ENCODE assay signal across 9 mouse cellular contexts in the genomic region with DNA sequence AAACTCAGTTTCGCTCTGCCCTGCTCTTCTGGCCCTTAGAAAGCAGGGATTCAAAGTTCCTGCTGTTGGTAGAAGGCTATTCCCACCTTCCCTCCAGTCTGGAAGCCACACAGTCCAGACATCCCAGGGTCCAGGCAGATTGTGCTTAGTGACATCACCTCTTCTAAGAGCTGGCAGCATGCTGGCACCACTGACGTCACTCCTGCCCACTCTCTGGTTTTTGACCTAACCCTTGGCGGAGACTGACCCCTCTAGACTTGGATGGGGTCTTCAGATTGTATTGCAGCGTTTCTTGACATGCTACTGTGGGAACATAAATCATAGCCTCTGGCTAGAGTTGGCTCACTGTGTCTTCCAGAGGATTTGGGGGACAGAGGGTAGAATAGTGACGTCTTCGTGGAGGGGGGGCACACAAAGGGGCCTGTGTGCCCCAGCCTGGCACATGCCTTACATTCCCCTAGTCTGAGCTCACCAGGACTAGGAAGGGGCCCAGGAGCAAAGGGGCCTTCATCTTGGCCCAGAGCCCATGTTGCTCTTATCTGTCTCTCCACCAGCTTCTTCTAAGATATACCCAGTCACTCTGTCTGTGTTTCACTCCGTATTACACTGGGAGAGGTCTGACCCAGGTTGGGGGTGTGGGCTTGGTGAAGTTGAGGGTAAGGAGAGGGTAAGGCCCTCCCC. TPM values are rescaled to one million over a fixed set of nuclear protein-coding genes. Genes with fewer than 3 reads are reported as not detected.
DNase-seq lines count a peak whose midpoint lies in the region; ATAC-seq lines count a peak whose summit lies in the region.
"Had no signal": no experiment of that assay in that cellular context is flagged by ENCODE, and none has a peak within 500 bp of the region (broad histone marks: within the 10 kb centered on the region; RNA-seq: fewer than 3 reads in every experiment).

No protein-coding gene starts in this region.

- no peaks in the 10 kb centered on the region for H3K36me3 ChIP-seq in neural tube, embryonic 11.5 days (ENCODE audit: control insufficient read depth, insufficient read depth, low read length)
- peaks cover 30% of the 10 kb centered on the region; the same call in 1 of the 2 replicates for H3K36me3 ChIP-seq in embryonic facial prominence, embryonic 14.5 days (ENCODE audit: control insufficient read depth, insufficient read depth, low read length)
- H3K36me3 ChIP-seq in limb, embryonic 11.5 days (ENCODE audit: control insufficient read depth, insufficient read depth, low read length): peaks cover 2% of the 10 kb centered on the region
- no peaks in the 10 kb centered on the region for H3K36me3 ChIP-seq in stomach, embryonic 15.5 days

- peak overlapping the region; percentile 51 for H3K4me3 ChIP-seq in neural tube, embryonic 11.5 days (ENCODE audit: low read depth, low read length)
- H3K4me3 ChIP-seq in embryonic facial prominence, embryonic 14.5 days (ENCODE audit: low read depth, low read length): peak overlapping the region; percentile 68
- peak overlapping the region; percentile 45; the same call in 1 of the 2 replicates for H3K4me3 ChIP-seq in limb, embryonic 11.5 days (ENCODE audit: low read depth, low read length)
- peak overlapping the region; percentile 65 for H3K4me3 ChIP-seq in stomach, embryonic 15.5 days (replicated peaks)

- H3K4me1 ChIP-seq in neural tube, embryonic 11.5 days (ENCODE audit: control insufficient read depth, insufficient read depth, low read length): peaks cover 20% of the 10 kb centered on the region
- H3K4me1 ChIP-seq in embryonic facial prominence, embryonic 14.5 days (ENCODE audit: control insufficient read depth, insufficient read depth, low read length): peaks cover 17% of the 10 kb centered on the region; the same call in 1 of the 2 replicates
- H3K4me1 ChIP-seq in limb, embryonic 11.5 days (ENCODE audit: control insufficient read depth, insufficient read depth, low read length): peaks cover 13% of the 10 kb centered on the region
- peaks cover 20% of the 10 kb centered on the region for H3K4me1 ChIP-seq in stomach, embryonic 15.5 days

- no peak for ATAC-seq in neural tube, embryonic 11.5 days (ENCODE audit: insufficient read depth, low FRiP score, low TSS enrichment)
- peak; percentile 19; the same call in 1 of the 2 replicates for ATAC-seq in embryonic facial prominence, embryonic 14.5 days (ENCODE audit: low read depth)
- ATAC-seq in limb, embryonic 11.5 days (ENCODE audit: insufficient number of reproducible peaks, low FRiP score, low TSS enrichment, low read depth): no peak
- ATAC-seq in stomach, embryonic 15.5 days (ENCODE audit: insufficient read depth, low FRiP score, low read depth): peak; percentile 13; the same call in 1 of the 2 replicates
- ATAC-seq in granulocyte monocyte progenitor cell, adult 5-6 weeks (replicated peaks; ENCODE audit: poor library complexity, severe bottlenecking): no peak

- H3K27me3 ChIP-seq in neural tube, embryonic 11.5 days (ENCODE audit: control insufficient read depth, insufficient read depth, low read length): peaks cover 44% of the 10 kb centered on the region
- H3K27me3 ChIP-seq in embryonic facial prominence, embryonic 14.5 days (replicated peaks; ENCODE audit: control insufficient read depth, insufficient read depth, low read length): peaks cover 8% of the 10 kb centered on the region; the same call in 1 of the 2 replicates
- H3K27me3 ChIP-seq in limb, embryonic 11.5 days (ENCODE audit: control insufficient read depth, insufficient read depth, low read length): peaks cover 44% of the 10 kb centered on the region
- H3K27me3 ChIP-seq in stomach, embryonic 15.5 days (replicated peaks): no peaks in the 10 kb centered on the region

- H3K9me3 ChIP-seq in neural tube, embryonic 11.5 days (ENCODE audit: control insufficient read depth, low read length): no peaks in the 10 kb centered on the region
- no peaks in the 10 kb centered on the region for H3K9me3 ChIP-seq in embryonic facial prominence, embryonic 14.5 days (ENCODE audit: control insufficient read depth, low read length)
- H3K9me3 ChIP-seq in limb, embryonic 11.5 days (ENCODE audit: control insufficient read depth, low read length): no peaks in the 10 kb centered on the region
- no peaks in the 10 kb centered on the region for H3K9me3 ChIP-seq in stomach, embryonic 15.5 days

- 65% methylated on average over 7 of the region's 7 CpGs for WGBS in neural tube, embryonic 11.5 days
- WGBS in embryonic facial prominence, embryonic 14.5 days: 38% methylated on average over 7 of the region's 7 CpGs
- 59% methylated on average over 7 of the region's 7 CpGs for WGBS in limb, embryonic 11.5 days
- WGBS in stomach, embryonic 15.5 days: 42% methylated on average over 7 of the region's 7 CpGs

- no peak overlapping the region for H3K9ac ChIP-seq in neural tube, embryonic 11.5 days (ENCODE audit: low read length)
- H3K9ac ChIP-seq in embryonic facial prominence, embryonic 14.5 days (ENCODE audit: low read depth, low read length): peak overlapping the region; percentile 73
- no peak overlapping the region for H3K9ac ChIP-seq in limb, embryonic 11.5 days (ENCODE audit: low read length)
- H3K9ac ChIP-seq in stomach, embryonic 15.5 days: 0 out of 2 replicates have a peak overlapping the region, but pooled peaks have one; percentile 78

- no peak for DNase-seq in neural tube, embryonic 11.5 days (ENCODE audit: low spot score)
- DNase-seq in neural tube, embryonic 10.5 days (ENCODE audit: extremely low spot score, low spot score): no peak
- DNase-seq in embryonic facial prominence, embryonic 14.5 days (ENCODE audit: low spot score): peak; percentile 41
- DNase-seq in limb, embryonic 11.5 days (ENCODE audit: low spot score): no peak
- no peak for DNase-seq in right cerebral cortex, adult 18-20 months
- DNase-seq in frontal cortex, postnatal 36 days (ENCODE audit: low spot score in 2 of 2): no peak

- no peak overlapping the region for H3K27ac ChIP-seq in neural tube, embryonic 11.5 days (ENCODE audit: low read depth, low read length)
- peak overlapping the region; percentile 74 for H3K27ac ChIP-seq in embryonic facial prominence, embryonic 14.5 days (replicated peaks; ENCODE audit: low read depth, low read length)
- no peak overlapping the region for H3K27ac ChIP-seq in limb, embryonic 11.5 days (replicated peaks; ENCODE audit: low read depth, low read length)
- H3K27ac ChIP-seq in stomach, embryonic 15.5 days: peak overlapping the region; percentile 80; the same call in 1 of the 2 replicates

- H3K4me2 ChIP-seq in neural tube, embryonic 11.5 days (ENCODE audit: low read depth): peak overlapping the region; percentile 77
- H3K4me2 ChIP-seq in embryonic facial prominence, embryonic 14.5 days (ENCODE audit: low read depth, low read length): peak overlapping the region; percentile 90
- H3K4me2 ChIP-seq in limb, embryonic 11.5 days (ENCODE audit: low read depth, severe bottlenecking): peak overlapping the region; percentile 78
- peak overlapping the region; percentile 92 for H3K4me2 ChIP-seq in stomach, embryonic 15.5 days

RNA-seq across cellular contexts. Expression of gene Mcam, which starts 1.6 kb away (rescaled TPM):
- polyA plus RNA-seq in neural tube, embryonic 11.5 days (2014; fragmentation: Nextera tagmentation; extraction: Ambion mirVana): 14.3 and 15.0 TPM in 2 replicates
- 47.0 and 47.5 TPM in 2 replicates for polyA plus RNA-seq in embryonic facial prominence, embryonic 14.5 days (2014; fragmentation: Nextera tagmentation; extraction: Ambion mirVana)
- polyA plus RNA-seq in limb, embryonic 11.5 days (2014; fragmentation: Nextera tagmentation; extraction: Ambion mirVana): 12.7 and 13.4 TPM in 2 replicates
- 38.3 and 43.0 TPM in 2 replicates for polyA plus RNA-seq in stomach, embryonic 15.5 days (2015; fragmentation: Nextera tagmentation; extraction: Ambion mirVana)
- not detected in 2 replicates for total RNA-seq in granulocyte monocyte progenitor cell, adult 5-6 weeks (2014; fragmentation: Nextera tagmentation)
- 0.47 and 1.7 TPM in 2 replicates for total RNA-seq in granulocyte monocyte progenitor cell, adult 5-6 weeks (2017)
- polyA plus RNA-seq: erythroblast, embryonic 14.5 days had no signal

RNA-seq across cellular contexts. Expression of gene Rnf26, which starts 22.6 kb away (rescaled TPM):
- polyA plus RNA-seq in neural tube, embryonic 11.5 days (2014; fragmentation: Nextera tagmentation; extraction: Ambion mirVana): 62.4 and 71.1 TPM in 2 replicates
- 61.4 and 73.4 TPM in 2 replicates for polyA plus RNA-seq in embryonic facial prominence, embryonic 14.5 days (2014; fragmentation: Nextera tagmentation; extraction: Ambion mirVana)
- polyA plus RNA-seq in limb, embryonic 11.5 days (2014; fragmentation: Nextera tagmentation; extraction: Ambion mirVana): 76.6 and 77.3 TPM in 2 replicates
- polyA plus RNA-seq in stomach, embryonic 15.5 days (2015; fragmentation: Nextera tagmentation; extraction: Ambion mirVana): 59.9 and 60.8 TPM in 2 replicates
- 44.9 and 55.6 TPM in 2 replicates for total RNA-seq in granulocyte monocyte progenitor cell, adult 5-6 weeks (2014; fragmentation: Nextera tagmentation)
- 17.8 and 19.3 TPM in 2 replicates for total RNA-seq in granulocyte monocyte progenitor cell, adult 5-6 weeks (2017)

RNA-seq across cellular contexts. Expression of gene Gm49380, which starts 22.6 kb away (rescaled TPM):
- polyA plus RNA-seq in neural tube, embryonic 11.5 days (2014; fragmentation: Nextera tagmentation; extraction: Ambion mirVana): 0.20 and 0.95 TPM in 2 replicates
- 0.22 and 0.35 TPM in 2 replicates for polyA plus RNA-seq in embryonic facial prominence, embryonic 14.5 days (2014; fragmentation: Nextera tagmentation; extraction: Ambion mirVana)
- polyA plus RNA-seq in limb, embryonic 11.5 days (2014; fragmentation: Nextera tagmentation; extraction: Ambion mirVana): 0.10 TPM in 1 of 2 replicates, not detected in the other
- 0.14 and 0.18 TPM in 2 replicates for polyA plus RNA-seq in stomach, embryonic 15.5 days (2015; fragmentation: Nextera tagmentation; extraction: Ambion mirVana)
- not detected in 2 replicates for total RNA-seq in granulocyte monocyte progenitor cell, adult 5-6 weeks (2014; fragmentation: Nextera tagmentation)
- total RNA-seq in granulocyte monocyte progenitor cell, adult 5-6 weeks (2017): not detected in 2 replicates
- polyA plus RNA-seq: erythroblast, embryonic 14.5 days had no signal

RNA-seq across cellular contexts. Expression of gene C1qtnf5, which starts 28.8 kb away (rescaled TPM):
- polyA plus RNA-seq in neural tube, embryonic 11.5 days (2014; fragmentation: Nextera tagmentation; extraction: Ambion mirVana): 0.27 and 0.31 TPM in 2 replicates
- polyA plus RNA-seq in embryonic facial prominence, embryonic 14.5 days (2014; fragmentation: Nextera tagmentation; extraction: Ambion mirVana): 4.8 and 5.2 TPM in 2 replicates
- 0.40 and 0.45 TPM in 2 replicates for polyA plus RNA-seq in limb, embryonic 11.5 days (2014; fragmentation: Nextera tagmentation; extraction: Ambion mirVana)
- polyA plus RNA-seq in stomach, embryonic 15.5 days (2015; fragmentation: Nextera tagmentation; extraction: Ambion mirVana): 2.8 and 3.3 TPM in 2 replicates
- not detected in 2 replicates for total RNA-seq in granulocyte monocyte progenitor cell, adult 5-6 weeks (2014; fragmentation: Nextera tagmentation)
- total RNA-seq in granulocyte monocyte progenitor cell, adult 5-6 weeks (2017): not detected in 2 replicates

RNA-seq across cellular contexts. Expression of gene Mfrp, which starts 34.3 kb away (rescaled TPM):
- polyA plus RNA-seq in neural tube, embryonic 11.5 days (2014; fragmentation: Nextera tagmentation; extraction: Ambion mirVana): 0.15 and 0.21 TPM in 2 replicates
- polyA plus RNA-seq in embryonic facial prominence, embryonic 14.5 days (2014; fragmentation: Nextera tagmentation; extraction: Ambion mirVana): not detected in 2 replicates
- polyA plus RNA-seq in limb, embryonic 11.5 days (2014; fragmentation: Nextera tagmentation; extraction: Ambion mirVana): 0.13 TPM in 1 of 2 replicates, not detected in the other
- 0.18 TPM in 2 replicates for polyA plus RNA-seq in stomach, embryonic 15.5 days (2015; fragmentation: Nextera tagmentation; extraction: Ambion mirVana)
- not detected in 2 replicates for total RNA-seq in granulocyte monocyte progenitor cell, adult 5-6 weeks (2014; fragmentation: Nextera tagmentation)
- total RNA-seq in granulocyte monocyte progenitor cell, adult 5-6 weeks (2017): 0.15 TPM in 1 of 2 replicates, not detected in the other
- polyA plus RNA-seq: erythroblast, embryonic 14.5 days had no signal

Comparison
In these comparisons a context has a peak if more than half of its experiments do, and no peak if none do; other contexts are left out.
1. ATAC-seq: peak in embryonic facial prominence, embryonic 14.5 days (single experiment) and stomach, embryonic 15.5 days (single experiment); none in neural tube, embryonic 11.5 days (single experiment), limb, embryonic 11.5 days (single experiment) and granulocyte monocyte progenitor cell, adult 5-6 weeks (single experiment).
2. H3K27ac ChIP-seq: peak in embryonic facial prominence, embryonic 14.5 days (single experiment) and stomach, embryonic 15.5 days (single experiment); none in neural tube, embryonic 11.5 days (single experiment) and limb, embryonic 11.5 days (single experiment).
3. H3K9ac ChIP-seq: peak in embryonic facial prominence, embryonic 14.5 days (single experiment) and stomach, embryonic 15.5 days (single experiment); none in neural tube, embryonic 11.5 days (single experiment) and limb, embryonic 11.5 days (single experiment).
4. Peak in every context shown above with its lines, with median percentiles within 50 percentile points of each other: H3K4me2 ChIP-seq and H3K4me3 ChIP-seq.